Mouse (Mus musculus) kidney, embryonic 14.5 days (tissue): ENCODE measurements at regions not wholly inside any gene's neighbourhood (a gene's known extent, or its start where the extent isn't known, plus 50 kb on each side); places are given as distances from the start of the nearest gene placed in this dataset.

Experiments used
- ATAC-seq: fragments of 200-750 bp; cut with Nextera tagmentation; 2 replicates; pipeline ENCODE4 v1.8.0; 2017; ENCODE audit warnings: moderate number of reproducible peaks, mild to moderate bottlenecking, moderate TSS enrichment, moderate library complexity; ENCODE audit not compliant: low FRiP score, low TSS enrichment
- H3K27ac ChIP-seq: fragments of 300-500 bp; sonication (generic); 2 replicates; pipeline ENCODE4 v1.5.1; 2014; ENCODE audit warnings: low read depth, mild to moderate bottlenecking, low read length, moderate library complexity, mixed read lengths
- H3K27me3 ChIP-seq: fragments of 300-500 bp; sonication (generic); 2 replicates; pipeline ENCODE4 v1.6.1; 2014; ENCODE audit warnings: mild to moderate bottlenecking, low read length; ENCODE audit not compliant: control insufficient read depth, insufficient read depth
- H3K36me3 ChIP-seq: fragments of 300-500 bp; sonication (generic); 2 replicates; pipeline ENCODE4 v1.6.1; 2014; ENCODE audit warnings: low read length, mixed read lengths; ENCODE audit not compliant: control insufficient read depth, insufficient read depth
- H3K4me1 ChIP-seq: fragments of 300-500 bp; sonication (generic); 2 replicates; pipeline ENCODE4 v1.6.1; 2014; ENCODE audit warnings: low read length, mixed read lengths; ENCODE audit not compliant: control insufficient read depth, insufficient read depth
- H3K4me2 ChIP-seq: fragments of 300-500 bp; sonication (generic); replicated peaks from 2 replicates; pipeline ENCODE4 v1.6.1; 2014; ENCODE audit warnings: low read depth, mild to moderate bottlenecking, low read length
- H3K4me3 ChIP-seq: fragments of 300-500 bp; sonication (generic); 2 replicates; pipeline ENCODE4 v1.5.1; 2014; ENCODE audit warnings: mild to moderate bottlenecking, low read length
- H3K9ac ChIP-seq: fragments of 300-500 bp; sonication (generic); 2 replicates; pipeline ENCODE4 v1.6.1; 2014; ENCODE audit warnings: low read depth, mild to moderate bottlenecking, low read length, moderate library complexity
- H3K9me3 ChIP-seq: fragments of 300-500 bp; sonication (generic); 2 replicates; pipeline ENCODE4 v1.6.1; 2016; ENCODE audit warnings: low read length; ENCODE audit not compliant: control insufficient read depth
- WGBS: fragments of 180-500 bp; shearing (Covaris S2); extraction: QIAGEN DNeasy Blood & Tissue Kit; methylation state at CpG from one replicate; pipeline ENCODE4 v1.1.7; 2014; 5-methylcytosine and 5-hydroxymethylcytosine counted together

- ATAC-seq: no peak
- Histone ChIP-seq H3K27me3 (no peaks in the 10 kb centered on the region), H3K9ac (no peak overlapping the region), H3K27ac (no peak overlapping the region), H3K36me3 (no peaks in the 10 kb centered on the region), H3K4me2 (no peak overlapping the region), H3K4me1 (no peaks in the 10 kb centered on the region), H3K9me3 (no peaks in the 10 kb centered on the region), H3K4me3 (no peak overlapping the region)
- WGBS: 82% methylated on average over 4 of the region's 4 CpGs
These were observed 217.7 kb downstream of the Lrfn2 start for GRCm38 (mm10) chr17:49149896-49150295.

- ATAC-seq: no peak
- H3K9me3 ChIP-seq: no peaks in the 10 kb centered on the region
These were observed 218.8 kb downstream of the Lrfn2 start for GRCm38 (mm10) chr17:49150971-49151422.

GRCm38 (mm10) chr17:49153994-49154393 is 221.8 kb downstream of the Lrfn2 start:
- Histone ChIP-seq H3K4me1 (no peaks in the 10 kb centered on the region), H3K4me2 (no peak overlapping the region), H3K36me3 (no peaks in the 10 kb centered on the region), H3K9ac (no peak overlapping the region), H3K27ac (no peak overlapping the region), H3K9me3 (no peaks in the 10 kb centered on the region), H3K4me3 (no peak overlapping the region), H3K27me3 (no peaks in the 10 kb centered on the region)
- no peak for ATAC-seq
- 86% methylated on average over 9 of the region's 9 CpGs for WGBS

More at GRCm38 (mm10) chr17:49150971-49151422, 218.8 kb downstream of the Lrfn2 start:
- Histone ChIP-seq H3K4me1 (no peaks in the 10 kb centered on the region), H3K9ac (no peak overlapping the region), H3K36me3 (no peaks in the 10 kb centered on the region), H3K4me2 (no peak overlapping the region), H3K27ac (no peak overlapping the region), H3K4me3 (no peak overlapping the region), H3K27me3 (no peaks in the 10 kb centered on the region)
- 67% methylated on average over 3 of the region's 3 CpGs for WGBS

GRCm38 (mm10) chr17:49155001-49155515 is 222.9 kb downstream of the Lrfn2 start:
- H3K4me3 ChIP-seq: no peak overlapping the region
- H3K27me3 ChIP-seq: no peaks in the 10 kb centered on the region
- no peak overlapping the region for H3K27ac ChIP-seq
- H3K9ac ChIP-seq: no peak overlapping the region
- no peak overlapping the region for H3K4me2 ChIP-seq
- no peaks in the 10 kb centered on the region for H3K4me1 ChIP-seq
- no peak for ATAC-seq
- 80% methylated on average over 9 of the region's 9 CpGs for WGBS
- H3K36me3 ChIP-seq: no peaks in the 10 kb centered on the region
- H3K9me3 ChIP-seq: no peaks in the 10 kb centered on the region

- Histone ChIP-seq H3K27me3 (no peaks in the 10 kb centered on the region), H3K4me3 (no peak overlapping the region), H3K9ac (no peak overlapping the region), H3K4me1 (no peaks in the 10 kb centered on the region), H3K9me3 (no peaks in the 10 kb centered on the region), H3K27ac (no peak overlapping the region), H3K4me2 (no peak overlapping the region), H3K36me3 (no peaks in the 10 kb centered on the region)
- 62% methylated on average over 2 of the region's 2 CpGs for WGBS
- ATAC-seq: no peak
These were observed 225.4 kb downstream of the Lrfn2 start for GRCm38 (mm10) chr17:49157586-49157985.

GRCm38 (mm10) chr17:49171252-49172047 is 239.3 kb downstream of the Lrfn2 start:
- no peak overlapping the region for H3K27ac ChIP-seq
- no peak for ATAC-seq
- H3K9ac ChIP-seq: peak overlapping the region; percentile 34; the same call in 1 of the 2 replicates
- no peaks in the 10 kb centered on the region for H3K9me3 ChIP-seq
- peak overlapping the region; percentile 40 for H3K4me3 ChIP-seq
- peaks cover 10% of the 10 kb centered on the region; the same call in 1 of the 2 replicates for H3K4me1 ChIP-seq
- WGBS: 2% methylated on average over 20 of the region's 20 CpGs
- peaks cover 8% of the 10 kb centered on the region; the same call in 1 of the 2 replicates for H3K27me3 ChIP-seq
- peak overlapping the region; percentile 62 for H3K4me2 ChIP-seq
- no peaks in the 10 kb centered on the region for H3K36me3 ChIP-seq

- no peaks in the 10 kb centered on the region for H3K9me3 ChIP-seq
- no peak for ATAC-seq
- peak overlapping the region; percentile 40 for H3K4me3 ChIP-seq
- 13% methylated on average over 15 of the region's 15 CpGs for WGBS
- peak overlapping the region; percentile 34; the same call in 1 of the 2 replicates for H3K9ac ChIP-seq
- H3K4me1 ChIP-seq: peaks cover 10% of the 10 kb centered on the region; the same call in 1 of the 2 replicates
- peaks cover 8% of the 10 kb centered on the region; the same call in 1 of the 2 replicates for H3K27me3 ChIP-seq
- H3K27ac ChIP-seq: no peak overlapping the region
- H3K36me3 ChIP-seq: no peaks in the 10 kb centered on the region
- peak overlapping the region; percentile 62 for H3K4me2 ChIP-seq
These were observed 240.0 kb downstream of the Lrfn2 start for GRCm38 (mm10) chr17:49172052-49172799.

- peaks cover 10% of the 10 kb centered on the region; the same call in 1 of the 2 replicates for H3K4me1 ChIP-seq
- H3K9ac ChIP-seq: no peak overlapping the region
- peaks cover 8% of the 10 kb centered on the region; the same call in 1 of the 2 replicates for H3K27me3 ChIP-seq
- no peak overlapping the region for H3K27ac ChIP-seq
- ATAC-seq: no peak
- H3K36me3 ChIP-seq: no peaks in the 10 kb centered on the region
- no peak overlapping the region for H3K4me2 ChIP-seq
- H3K4me3 ChIP-seq: no peak overlapping the region
- no peaks in the 10 kb centered on the region for H3K9me3 ChIP-seq
- 65% methylated on average over 8 of the region's 8 CpGs for WGBS
These were observed 240.6 kb downstream of the Lrfn2 start for GRCm38 (mm10) chr17:49172800-49173150.
